Mouse (Mus musculus): Measurements from ENCODE around the gene Olfr472.
"Not testable (repeated sequence)": the region's sequence is repeated elsewhere in the genome, so short reads cannot be mapped to it uniquely, and the experiment has no call there.

Olfr472 gene

DNA sequence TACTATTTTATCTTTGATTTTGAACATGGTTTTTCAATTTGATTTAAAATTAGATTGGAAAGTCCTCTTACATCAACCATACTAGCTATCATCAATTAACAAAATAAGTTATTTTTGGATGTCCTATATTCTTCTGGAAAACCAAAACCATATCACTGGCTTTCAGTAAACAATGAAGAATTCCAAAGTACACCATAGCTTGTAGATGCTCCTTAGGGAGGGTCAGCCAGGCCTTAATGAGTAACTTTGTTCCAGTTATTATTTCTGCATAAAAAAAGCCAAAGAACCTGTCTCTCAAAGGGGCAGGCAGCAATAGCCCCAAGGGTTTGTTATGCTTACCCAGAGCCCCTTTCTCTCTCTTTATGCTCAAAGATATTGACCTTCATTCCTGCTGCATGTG is at the start of gene Olfr472:
TSS of gene Olfr472 (plus strand) at position 301 of the 400 bp plus-strand sequence.
- DNase-seq (ENCODE audit: low read depth, low spot score): no peak

DNA sequence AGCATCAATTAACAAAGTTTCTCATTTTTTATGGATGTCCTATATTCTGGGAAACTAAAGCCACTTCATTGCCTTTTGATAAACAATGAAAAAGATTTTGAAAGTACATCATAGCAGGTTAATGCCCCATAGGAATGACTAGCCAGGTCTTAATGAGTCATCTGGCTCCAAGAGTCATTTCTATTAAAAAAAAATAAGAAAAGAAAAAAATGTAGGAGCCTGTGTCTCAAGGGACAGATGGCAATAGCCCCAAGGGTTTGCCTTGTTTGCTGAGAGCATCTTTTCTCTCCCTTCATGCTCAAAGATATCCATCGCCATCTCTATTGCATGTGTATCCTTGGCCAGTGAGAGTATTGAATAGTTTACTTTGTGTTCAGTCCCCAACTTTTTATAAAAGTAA is 32.4 kb downstream of the Olfr472 start, which contains the start of gene Olfr473:
TSS of gene Olfr473 (plus strand) at position 301 of the 400 bp plus-strand sequence.
- DNase-seq (ENCODE audit: low read depth, low spot score): no peak

DNA sequence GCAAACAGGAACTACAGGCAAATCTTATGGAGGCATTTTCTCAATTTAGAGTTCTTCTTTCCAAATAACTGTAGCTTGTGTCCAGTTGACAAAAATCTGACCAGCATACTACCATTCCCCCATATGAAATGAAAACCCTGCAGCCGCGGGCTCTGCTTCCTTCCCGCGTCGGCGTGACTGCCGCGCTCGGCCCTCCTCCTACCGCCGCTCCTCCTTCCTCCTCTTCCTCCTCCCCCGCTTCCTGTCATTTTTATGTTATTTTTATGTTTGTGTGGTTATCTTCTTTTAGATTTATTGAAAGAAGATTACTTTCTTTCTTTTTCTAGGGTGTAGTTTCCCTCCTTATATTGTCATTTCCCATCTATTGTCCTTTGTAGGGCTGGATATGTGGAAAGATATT is 54.8 kb downstream of the Olfr472 start:
- DNase-seq (ENCODE audit: low read depth, low spot score): not testable (repeated sequence)

DNA sequence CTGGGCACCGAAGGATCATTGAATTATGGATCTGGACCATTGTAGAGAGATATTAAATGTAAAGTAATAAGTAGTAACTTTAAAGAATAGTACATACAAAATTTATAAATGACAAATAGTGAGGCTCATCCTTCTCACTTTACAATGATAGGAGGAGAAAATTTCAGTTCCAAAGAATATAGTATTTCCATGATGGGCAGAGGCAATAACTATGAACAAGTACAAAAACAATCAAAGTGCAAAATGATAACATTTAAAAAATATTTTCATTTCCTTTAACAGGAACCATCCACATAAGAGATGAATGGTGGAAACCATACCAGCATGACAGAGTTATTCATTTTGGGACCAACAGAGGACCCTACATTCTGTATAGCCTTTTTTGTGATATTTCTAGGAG is 56.6 kb downstream of the Olfr472 start, which contains the start of gene Olfr474:
TSS of gene Olfr474 (plus strand) at position 301 of the 400 bp plus-strand sequence.
- DNase-seq (ENCODE audit: low read depth, low spot score): no peak

All from 3T3-L1 (cell line).